Mouse (Mus musculus): ENCODE measurements around the gene Gm15517.

- TF ChIP-seq GATA1 (IDR thresholded peaks at IDR 0.05; ENCODE audit: low read length) (no peak), TAL1 (IDR thresholded peaks at IDR 0.05; ENCODE audit: low read length) (no peak)
Observed at GRCm38 (mm10) chr7:44246984-44247470, 14.2 kb upstream of the Gm15517 start.
